Mouse (Mus musculus) neural tube, embryonic 15.5 days (tissue): ENCODE measurements at regions not wholly inside any gene's neighbourhood (a gene's known extent, or its start where the extent isn't known, plus 50 kb on each side); places are given as distances from the start of the nearest gene placed in this dataset.

ENCODE experiments used
- ATAC-seq: fragments of 200-750 bp; cut with Nextera tagmentation; 2 replicates; pipeline ENCODE4 v1.8.0; 2017; ENCODE audit warnings: mild to moderate bottlenecking, moderate TSS enrichment, moderate library complexity; ENCODE audit not compliant: low FRiP score
- H3K27ac ChIP-seq: fragments of 300-500 bp; sonication (generic); replicated peaks from 2 replicates; pipeline ENCODE4 v1.5.1; 2015; ENCODE audit warnings: mild to moderate bottlenecking, inconsistent platforms
- H3K27me3 ChIP-seq: fragments of 300-500 bp; sonication (generic); replicated peaks from 2 replicates; pipeline ENCODE4 v1.6.1; 2015; ENCODE audit warnings: inconsistent platforms
- H3K36me3 ChIP-seq: fragments of 300-500 bp; sonication (generic); 2 replicates; pipeline ENCODE4 v1.6.1; 2015; ENCODE audit warnings: inconsistent platforms
- H3K4me1 ChIP-seq: fragments of 300-500 bp; sonication (generic); 2 replicates; pipeline ENCODE4 v1.6.1; 2015; ENCODE audit warnings: inconsistent platforms
- H3K4me2 ChIP-seq: fragments of 300-500 bp; sonication (generic); 2 replicates; pipeline ENCODE4 v1.6.1; 2015; ENCODE audit warnings: inconsistent platforms, mild to moderate bottlenecking, moderate library complexity
- H3K4me3 ChIP-seq: fragments of 300-500 bp; sonication (generic); replicated peaks from 2 replicates; pipeline ENCODE4 v1.5.1; 2015; ENCODE audit warnings: mild to moderate bottlenecking, inconsistent platforms
- H3K9ac ChIP-seq: fragments of 300-500 bp; sonication (generic); replicated peaks from 2 replicates; pipeline ENCODE4 v1.6.1; 2015; ENCODE audit warnings: mild to moderate bottlenecking, inconsistent platforms
- H3K9me3 ChIP-seq: fragments of 300-500 bp; sonication (generic); replicated peaks from 2 replicates; pipeline ENCODE4 v1.6.1; 2016; ENCODE audit warnings: inconsistent platforms
- WGBS: fragments of 180-500 bp; shearing (Covaris S2); methylation state at CpG from one replicate; pipeline ENCODE4 v1.1.7; 2015; ENCODE audit warnings: mixed read lengths; 5-methylcytosine and 5-hydroxymethylcytosine counted together

GRCm38 (mm10) chr10:96442165-96442564, 174.6 kb upstream of the Btg1 start:
- no peaks in the 10 kb centered on the region for H3K27me3 ChIP-seq
- ATAC-seq, result no peak
- H3K4me1 ChIP-seq, result no peaks in the 10 kb centered on the region
- H3K9me3 ChIP-seq, result no peaks in the 10 kb centered on the region
- H3K36me3 ChIP-seq, result no peaks in the 10 kb centered on the region
- H3K9ac ChIP-seq, result no peak overlapping the region
- no peak overlapping the region for H3K4me2 ChIP-seq
- no peak overlapping the region for H3K27ac ChIP-seq
- no peak overlapping the region for H3K4me3 ChIP-seq

GRCm38 (mm10) chr10:96450266-96450665, 166.5 kb upstream of the Btg1 start:
- Histone ChIP-seq H3K9ac (no peak overlapping the region), H3K4me2 (no peak overlapping the region), H3K27me3 (no peaks in the 10 kb centered on the region), H3K9me3 (no peaks in the 10 kb centered on the region), H3K4me1 (no peaks in the 10 kb centered on the region), H3K27ac (no peak overlapping the region), H3K36me3 (no peaks in the 10 kb centered on the region), H3K4me3 (no peak overlapping the region)
- ATAC-seq, result no peak
- 92% methylated on average over 4 of the region's 4 CpGs for whole genome bisulfite sequencing

GRCm38 (mm10) chr10:96454857-96455256, 161.9 kb upstream of the Btg1 start:
- Histone ChIP-seq H3K4me2 (no peak overlapping the region), H3K9ac (no peak overlapping the region), H3K4me3 (no peak overlapping the region), H3K27me3 (no peaks in the 10 kb centered on the region), H3K36me3 (no peaks in the 10 kb centered on the region), H3K9me3 (no peaks in the 10 kb centered on the region), H3K27ac (no peak overlapping the region), H3K4me1 (no peaks in the 10 kb centered on the region)
- ATAC-seq, result no peak
- WGBS, result 93% methylated on average over 6 of the region's 6 CpGs

GRCm38 (mm10) chr10:96458551-96458950, 158.3 kb upstream of the Btg1 start:
- Histone ChIP-seq H3K9ac (no peak overlapping the region), H3K4me3 (no peak overlapping the region), H3K4me1 (peaks cover 3% of the 10 kb centered on the region; the same call in 1 of the 2 replicates), H3K9me3 (no peaks in the 10 kb centered on the region), H3K27ac (no peak overlapping the region), H3K36me3 (no peaks in the 10 kb centered on the region), H3K27me3 (no peaks in the 10 kb centered on the region), H3K4me2 (no peak overlapping the region)
- 68% methylated on average over 4 of the region's 4 CpGs for WGBS
- no peak for ATAC-seq

- Histone ChIP-seq H3K4me3 (no peak overlapping the region), H3K4me2 (no peak overlapping the region), H3K9ac (no peak overlapping the region), H3K9me3 (no peaks in the 10 kb centered on the region), H3K27ac (no peak overlapping the region), H3K36me3 (no peaks in the 10 kb centered on the region), H3K27me3 (no peaks in the 10 kb centered on the region), H3K4me1 (peaks cover 3% of the 10 kb centered on the region; the same call in 1 of the 2 replicates)
- 88% methylated on average over 3 of the region's 3 CpGs for WGBS
- no peak for ATAC-seq
Observed at GRCm38 (mm10) chr10:96459186-96459585, 157.6 kb upstream of the Btg1 start.

GRCm38 (mm10) chr10:96460151-96460550, 156.7 kb upstream of the Btg1 start:
- Histone ChIP-seq H3K4me1 (peaks cover 3% of the 10 kb centered on the region; the same call in 1 of the 2 replicates), H3K27me3 (no peaks in the 10 kb centered on the region), H3K9ac (no peak overlapping the region), H3K4me2 (no peak overlapping the region), H3K4me3 (no peak overlapping the region), H3K27ac (no peak overlapping the region), H3K36me3 (no peaks in the 10 kb centered on the region), H3K9me3 (no peaks in the 10 kb centered on the region)
- no peak for ATAC-seq
- 48% methylated on average over 9 of the region's 9 CpGs for WGBS

GRCm38 (mm10) chr10:96460617-96461338, 156.0 kb upstream of the Btg1 start:
- H3K27ac ChIP-seq, result no peak overlapping the region
- peaks cover 3% of the 10 kb centered on the region; the same call in 1 of the 2 replicates for H3K4me1 ChIP-seq
- H3K4me3 ChIP-seq, result no peak overlapping the region
- H3K36me3 ChIP-seq, result no peaks in the 10 kb centered on the region
- WGBS, result 79% methylated on average over 10 of the region's 10 CpGs
- no peak for ATAC-seq
- H3K9me3 ChIP-seq, result no peaks in the 10 kb centered on the region
- no peak overlapping the region for H3K9ac ChIP-seq
- H3K27me3 ChIP-seq, result no peaks in the 10 kb centered on the region
- H3K4me2 ChIP-seq, result no peak overlapping the region

GRCm38 (mm10) chr10:96465967-96466366, 150.8 kb upstream of the Btg1 start:
- H3K27ac ChIP-seq, result no peak overlapping the region
- H3K4me1 ChIP-seq, result peaks cover 1% of the 10 kb centered on the region; the same call in 1 of the 2 replicates
- no peak overlapping the region for H3K4me2 ChIP-seq
- no peak overlapping the region for H3K4me3 ChIP-seq
- H3K9me3 ChIP-seq, result no peaks in the 10 kb centered on the region
- H3K9ac ChIP-seq, result no peak overlapping the region
- 92% methylated on average over 6 of the region's 6 CpGs for WGBS
- H3K27me3 ChIP-seq, result no peaks in the 10 kb centered on the region
- ATAC-seq, result no peak
- no peaks in the 10 kb centered on the region for H3K36me3 ChIP-seq

- Histone ChIP-seq H3K27me3 (no peaks in the 10 kb centered on the region), H3K4me1 (no peaks in the 10 kb centered on the region), H3K4me3 (no peak overlapping the region), H3K4me2 (no peak overlapping the region), H3K9me3 (no peaks in the 10 kb centered on the region), H3K36me3 (no peaks in the 10 kb centered on the region), H3K9ac (no peak overlapping the region), H3K27ac (no peak overlapping the region)
- no peak for ATAC-seq
- 91% methylated on average over 3 of the region's 3 CpGs for WGBS
Observed at GRCm38 (mm10) chr10:96466845-96467244, 150.0 kb upstream of the Btg1 start.

GRCm38 (mm10) chr10:96467661-96468060, 149.1 kb upstream of the Btg1 start:
- Histone ChIP-seq H3K27me3 (no peaks in the 10 kb centered on the region), H3K27ac (no peak overlapping the region), H3K4me1 (no peaks in the 10 kb centered on the region), H3K4me3 (no peak overlapping the region), H3K9me3 (no peaks in the 10 kb centered on the region), H3K4me2 (no peak overlapping the region), H3K36me3 (no peaks in the 10 kb centered on the region), H3K9ac (no peak overlapping the region)
- 75% methylated on average over 4 of the region's 4 CpGs for WGBS
- ATAC-seq, result no peak

- Histone ChIP-seq H3K4me2 (no peak overlapping the region), H3K27me3 (no peaks in the 10 kb centered on the region), H3K36me3 (no peaks in the 10 kb centered on the region), H3K4me3 (no peak overlapping the region), H3K27ac (no peak overlapping the region), H3K9ac (no peak overlapping the region), H3K9me3 (no peaks in the 10 kb centered on the region), H3K4me1 (no peaks in the 10 kb centered on the region)
- ATAC-seq, result no peak
Observed at GRCm38 (mm10) chr10:96471523-96471922, 145.3 kb upstream of the Btg1 start.

- no peaks in the 10 kb centered on the region for H3K9me3 ChIP-seq
- H3K4me3 ChIP-seq, result no peak overlapping the region
- H3K4me2 ChIP-seq, result no peak overlapping the region
- peaks cover 12% of the 10 kb centered on the region for H3K4me1 ChIP-seq
- H3K27me3 ChIP-seq, result no peaks in the 10 kb centered on the region
- H3K27ac ChIP-seq, result no peak overlapping the region
- H3K9ac ChIP-seq, result no peak overlapping the region
- no peaks in the 10 kb centered on the region for H3K36me3 ChIP-seq
- whole genome bisulfite sequencing, result 55% methylated on average over 12 of the region's 12 CpGs
- no peak for ATAC-seq
Observed at GRCm38 (mm10) chr10:96479350-96479749, 137.5 kb upstream of the Btg1 start.
